In the genomic region with DNA sequence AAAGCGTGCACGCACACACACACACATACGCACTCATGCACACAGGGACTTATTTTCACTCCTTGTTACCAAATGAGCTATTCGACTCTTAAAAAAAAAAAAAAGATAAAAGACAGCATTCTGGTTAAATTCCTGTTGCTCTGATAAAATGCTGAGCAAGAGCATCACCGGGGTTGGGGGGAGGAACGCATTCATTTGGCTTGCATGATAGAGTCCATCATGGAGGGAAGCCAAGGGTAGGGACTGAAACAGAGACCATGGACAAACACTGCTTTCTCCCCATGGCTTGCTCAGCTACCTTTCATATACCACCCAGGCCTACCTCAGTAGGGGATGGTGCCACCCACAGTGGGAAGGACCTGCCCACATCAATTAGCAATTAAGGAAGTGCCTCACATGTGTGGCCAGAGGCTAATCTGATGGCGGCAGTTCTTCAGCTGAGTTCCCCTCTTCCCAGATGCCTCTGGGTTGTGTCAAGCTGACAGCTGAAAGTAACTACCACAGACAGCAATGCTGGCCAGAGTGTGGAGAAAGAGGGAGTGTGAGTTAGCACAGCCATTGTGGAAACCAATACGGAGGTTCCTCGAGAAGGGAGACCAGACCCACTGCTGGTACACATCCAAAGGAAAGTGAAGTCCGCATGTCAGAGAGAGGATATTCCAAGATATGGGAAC, we compare ENCODE assay signal across 10 mouse cellular contexts.
DNase-seq lines count a peak whose midpoint lies in the region; ATAC-seq and TF ChIP-seq lines count a peak whose summit lies in the region.
"Had no signal": no experiment of that assay in that cellular context is flagged by ENCODE, and none has a peak within 500 bp of the region (broad histone marks: within the 10 kb centered on the region; RNA-seq: fewer than 3 reads in every experiment).

No protein-coding gene starts in this region.

- ATAC-seq in intestine, embryonic 15.5 days: peak; percentile 75
- ATAC-seq in stomach, postnatal 0 days (ENCODE audit: low FRiP score, low TSS enrichment): peak; percentile 70; the same call in 1 of the 2 replicates
- ATAC-seq: hindbrain, postnatal 0 days had no signal

- TF ChIP-seq EP300 in stomach, postnatal 0 days (optimal IDR thresholded peaks at IDR 0.05): no peak

- H3K79me2 ChIP-seq in liver, adult 2 months (ENCODE audit: control insufficient read depth, insufficient read depth, low read length): no peaks in the 10 kb centered on the region

- H3K27ac ChIP-seq in liver, adult 2 months (replicated peaks; ENCODE audit: insufficient read depth, low read depth, low read length): peak overlapping the region; percentile 8; the same call in 1 of the 2 replicates
- H3K27ac ChIP-seq in intestine, embryonic 15.5 days: peak overlapping the region; percentile 82
- peak overlapping the region; percentile 56 for H3K27ac ChIP-seq in stomach, postnatal 0 days (replicated peaks)
- H3K27ac ChIP-seq: hindbrain, postnatal 0 days; midbrain, embryonic 10.5 days had no signal

- TF ChIP-seq CTCF in liver, adult 2 months (IDR thresholded peaks at IDR 0.05; ENCODE audit: low read depth, low read length): no peak
- TF ChIP-seq CTCF in stomach, postnatal 0 days (IDR thresholded peaks at IDR 0.05; ENCODE audit: low read depth): no peak

- H3K4me3 ChIP-seq in liver, adult 2 months (ENCODE audit: insufficient read depth, low read depth, low read length): no peak overlapping the region
- no peak overlapping the region for H3K4me3 ChIP-seq in intestine, embryonic 15.5 days (replicated peaks)
- no peak overlapping the region for H3K4me3 ChIP-seq in stomach, postnatal 0 days (ENCODE audit: low read depth, low read length)
- H3K4me3 ChIP-seq: midbrain, embryonic 10.5 days had no signal

- intact Hi-C loops in gastrocnemius, postnatal 14 days (cut with DNase I; ENCODE audit: low total_unique reads): no loop called here

- no peaks in the 10 kb centered on the region for H3K27me3 ChIP-seq in liver, adult 2 months (ENCODE audit: control insufficient read depth, insufficient read depth, low read length)
- H3K27me3 ChIP-seq in intestine, embryonic 15.5 days (replicated peaks): no peaks in the 10 kb centered on the region
- no peaks in the 10 kb centered on the region for H3K27me3 ChIP-seq in stomach, postnatal 0 days (ENCODE audit: control insufficient read depth, insufficient read depth, low read length)

- no peaks in the 10 kb centered on the region for H3K36me3 ChIP-seq in liver, adult 2 months (ENCODE audit: control insufficient read depth, insufficient read depth, low read length)
- H3K36me3 ChIP-seq in intestine, embryonic 15.5 days: no peaks in the 10 kb centered on the region
- no peaks in the 10 kb centered on the region for H3K36me3 ChIP-seq in stomach, postnatal 0 days (ENCODE audit: control insufficient read depth, insufficient read depth, low read length)
- H3K36me3 ChIP-seq: midbrain, embryonic 10.5 days had no signal

- 79% methylated on average over 10 of the region's 10 CpGs for WGBS in liver, adult 2 months
- WGBS in intestine, embryonic 15.5 days: 53% methylated on average over 10 of the region's 10 CpGs
- 56% methylated on average over 10 of the region's 10 CpGs for WGBS in stomach, postnatal 0 days

- no peak overlapping the region for H3K9ac ChIP-seq in liver, adult 2 months (ENCODE audit: low read depth, low read length)
- no peak overlapping the region for H3K9ac ChIP-seq in intestine, embryonic 15.5 days
- H3K9ac ChIP-seq in stomach, postnatal 0 days (ENCODE audit: low read length): no peak overlapping the region

- TF ChIP-seq POLR2A in liver, adult 2 months (IDR thresholded peaks at IDR 0.05; ENCODE audit: extremely low read depth, insufficient read depth, low read length): no peak

- H3K4me1 ChIP-seq in liver, adult 2 months (ENCODE audit: control insufficient read depth, insufficient read depth, low read length): no peaks in the 10 kb centered on the region
- peaks cover 32% of the 10 kb centered on the region for H3K4me1 ChIP-seq in intestine, embryonic 15.5 days (replicated peaks)
- H3K4me1 ChIP-seq in stomach, postnatal 0 days (replicated peaks; ENCODE audit: control insufficient read depth, insufficient read depth): no peaks in the 10 kb centered on the region

- H3K9me3 ChIP-seq in intestine, embryonic 15.5 days: no peaks in the 10 kb centered on the region
- H3K9me3 ChIP-seq in stomach, postnatal 0 days (ENCODE audit: control insufficient read depth, low read length): no peaks in the 10 kb centered on the region
- H3K9me3 ChIP-seq: midbrain, embryonic 10.5 days had no signal

- 0 out of 2 replicates have a peak overlapping the region, but pooled peaks have one; percentile 9 for H3K4me2 ChIP-seq in intestine, embryonic 15.5 days (replicated peaks)
- H3K4me2 ChIP-seq in stomach, postnatal 0 days (replicated peaks; ENCODE audit: low read depth): no peak overlapping the region

- peak; percentile 39 for DNase-seq in liver, adult 2 months (ENCODE audit: extremely low read depth, low read depth, low spot score)
- DNase-seq in liver: no peak
- DNase-seq in heart, adult 9 months (ENCODE audit: low spot score in 2 of 2): peak; percentile 57 to 60
- DNase-seq in stomach, postnatal 0 days (ENCODE audit: low spot score): no peak
- no peak for DNase-seq in adrenal gland, adult 8-10 months
- no peak for DNase-seq in gastrocnemius, postnatal 14 days
- DNase-seq: cerebellum, adult 2 months had no signal

Comparison
In these comparisons a context has a peak if more than half of its experiments do, and no peak if none do; other contexts are left out.
1. DNase-seq: peak in liver, adult 2 months (single experiment) and heart, adult 9 months (2 of 2); none in liver (single experiment), stomach, postnatal 0 days (single experiment), adrenal gland, adult 8-10 months (single experiment) and gastrocnemius, postnatal 14 days (single experiment).
2. H3K27ac ChIP-seq: peak in every context shown above with its lines; median percentile 82 in intestine, embryonic 15.5 days; 56 in stomach, postnatal 0 days; 8 in liver, adult 2 months.